Mouse (Mus musculus): ENCODE results near the gene Oas1a. TPM values are rescaled to one million over a fixed set of nuclear protein-coding genes. Genes with fewer than 3 reads are reported as not detected.
"Not testable (repeated sequence)": the region's sequence is repeated elsewhere in the genome, so short reads cannot be mapped to it uniquely, and the experiment has no call there.

The Oas1a gene
- polyA plus RNA-seq (2015; fragmentation: Nextera tagmentation; extraction: Ambion mirVana), result 0.62 and 1.3 TPM in 2 replicates

DNA sequence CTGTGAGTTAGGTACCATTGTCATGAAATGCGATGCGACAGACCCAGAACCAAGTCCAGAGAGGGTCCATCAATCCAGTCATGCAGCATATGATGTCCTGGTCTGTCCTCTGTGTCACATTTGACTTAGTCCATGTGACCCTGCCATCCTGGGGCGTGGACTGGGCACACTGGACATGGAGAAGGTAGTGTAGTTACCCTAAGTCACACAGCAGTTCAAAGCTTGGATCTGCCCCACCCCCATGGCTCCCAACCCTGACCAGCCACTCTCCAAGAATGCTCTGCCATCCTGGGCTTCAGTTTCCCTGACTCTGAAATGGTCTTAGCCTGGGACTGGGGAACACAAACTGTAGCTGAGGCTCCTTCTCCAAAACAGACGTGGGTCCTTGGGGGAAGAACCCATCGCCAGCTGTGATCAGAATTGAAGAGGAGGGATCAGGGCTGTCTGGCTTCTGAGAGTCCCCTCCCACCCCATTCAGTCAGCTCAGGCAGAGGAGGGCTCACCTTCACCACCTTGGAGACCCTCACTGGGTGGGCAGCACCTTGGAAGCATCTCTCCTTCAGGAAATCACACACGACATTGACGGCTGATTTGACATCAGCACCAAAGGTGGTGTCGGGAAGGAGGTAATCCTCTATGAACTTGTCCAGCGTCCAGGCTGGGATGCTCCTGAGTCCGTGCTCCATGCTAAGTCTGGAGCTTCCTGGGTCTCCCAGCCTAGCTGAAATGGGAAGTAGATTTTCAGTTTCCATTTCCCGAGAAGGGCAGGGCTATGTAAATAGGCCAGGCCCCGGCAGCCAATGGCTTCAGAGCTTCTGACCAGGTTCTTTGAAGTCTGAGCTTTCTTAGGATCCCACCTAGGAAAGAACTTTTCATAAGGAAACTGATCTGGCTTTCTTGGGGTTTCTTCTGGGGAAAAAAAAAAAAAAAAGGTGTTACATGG, at the start of gene Oas1a:
Gene Oas1a, minus strand, starts transcription at position 731 of the 943 bp plus-strand sequence.
- H3K4me2 ChIP-seq (ENCODE audit: low read length); H3K36me3 ChIP-seq (ENCODE audit: control insufficient read depth, insufficient read depth, low read length); H3K4me1 ChIP-seq (ENCODE audit: control insufficient read depth, insufficient read depth, low read depth, low read length); H3K27me3 ChIP-seq (replicated peaks; ENCODE audit: control insufficient read depth, insufficient read depth, low read length); H3K4me3 ChIP-seq (ENCODE audit: low read length); H3K9ac ChIP-seq (ENCODE audit: low read depth, low read length); ATAC-seq; H3K27ac ChIP-seq (ENCODE audit: low read depth, low read length); H3K9me3 ChIP-seq (ENCODE audit: control insufficient read depth, low read length): not testable (repeated sequence)
- 40% methylated on average over 8 of the region's 12 CpGs for WGBS

- ATAC-seq, result no peak
- Histone ChIP-seq H3K4me1 (ENCODE audit: control insufficient read depth, insufficient read depth, low read depth, low read length) (no peaks in the 10 kb centered on the region), H3K27me3 (replicated peaks; ENCODE audit: control insufficient read depth, insufficient read depth, low read length) (no peaks in the 10 kb centered on the region), H3K4me3 (ENCODE audit: low read length) (no peak overlapping the region), H3K36me3 (ENCODE audit: control insufficient read depth, insufficient read depth, low read length) (no peaks in the 10 kb centered on the region), H3K9me3 (ENCODE audit: control insufficient read depth, low read length) (no peaks in the 10 kb centered on the region; the same call in 1 of the 2 replicates), H3K9ac (ENCODE audit: low read depth, low read length) (no peak overlapping the region), H3K4me2 (ENCODE audit: low read length) (no peak overlapping the region), H3K27ac (ENCODE audit: low read depth, low read length) (no peak overlapping the region)
- 15% methylated on average over 5 of the region's 5 CpGs for WGBS
These were observed 46.7 kb upstream of the Oas1a start for GRCm38 (mm10) chr5:120953974-120954373.

DNA sequence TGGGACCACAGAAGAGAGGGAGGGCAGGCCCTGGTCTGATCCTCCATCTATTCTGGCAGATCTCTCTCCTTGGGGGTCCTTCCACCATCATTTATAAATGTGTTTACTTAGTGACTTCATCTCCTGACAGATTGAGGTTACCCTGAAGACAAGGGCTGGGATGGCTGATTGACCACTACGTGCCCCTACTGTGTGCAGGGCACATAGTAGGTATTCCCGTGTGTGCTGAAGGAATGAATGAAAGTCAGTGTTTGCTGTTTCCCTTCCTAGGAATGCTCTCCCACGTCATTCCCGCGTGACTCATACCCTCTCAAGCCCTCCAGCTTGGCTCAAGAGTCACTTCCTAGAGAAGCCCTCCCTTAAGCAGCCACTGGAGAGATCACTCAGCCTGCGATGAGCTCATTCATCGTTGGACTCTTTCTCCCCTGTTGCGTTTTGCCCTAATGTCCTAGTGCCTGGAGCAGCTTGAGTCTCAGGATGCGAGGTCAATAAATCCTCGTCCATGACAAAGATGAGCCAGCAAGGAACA, 45.0 kb upstream of the Oas1a start:
- H3K4me1 ChIP-seq (ENCODE audit: control insufficient read depth, insufficient read depth, low read depth, low read length), result no peaks in the 10 kb centered on the region
- H3K4me2 ChIP-seq (ENCODE audit: low read length), result no peak overlapping the region
- no peak overlapping the region for H3K9ac ChIP-seq (ENCODE audit: low read depth, low read length)
- no peak for ATAC-seq
- WGBS, result 72% methylated on average over 10 of the region's 10 CpGs
- H3K9me3 ChIP-seq (ENCODE audit: control insufficient read depth, low read length), result no peaks in the 10 kb centered on the region
- H3K4me3 ChIP-seq (ENCODE audit: low read length), result no peak overlapping the region
- H3K27me3 ChIP-seq (replicated peaks; ENCODE audit: control insufficient read depth, insufficient read depth, low read length), result no peaks in the 10 kb centered on the region
- no peak overlapping the region for H3K27ac ChIP-seq (ENCODE audit: low read depth, low read length)
- no peaks in the 10 kb centered on the region for H3K36me3 ChIP-seq (ENCODE audit: control insufficient read depth, insufficient read depth, low read length)

DNA sequence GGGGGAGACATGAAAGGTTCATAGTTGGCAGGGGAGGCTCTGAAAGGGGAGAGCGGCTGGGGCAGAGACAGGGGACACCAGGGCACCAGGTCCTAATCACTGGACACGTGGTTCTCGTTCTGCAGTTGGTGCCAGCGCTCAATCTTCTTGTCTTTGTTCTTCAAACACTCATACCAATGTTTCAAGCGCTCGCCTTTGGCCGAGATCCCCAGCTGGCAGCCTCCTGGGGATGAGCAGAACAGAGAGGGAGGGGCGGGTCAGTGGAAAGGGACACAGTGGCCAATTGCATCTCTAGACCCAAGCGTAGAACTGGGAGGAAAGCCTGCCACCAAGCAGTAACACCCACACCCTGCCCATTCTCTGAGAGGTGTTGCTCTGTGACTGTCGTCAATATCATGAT, 34.8 kb upstream of the Oas1a start:
- WGBS, result 69% methylated on average over 10 of the region's 10 CpGs

GRCm38 (mm10) chr5:120938586-120938985, 31.3 kb upstream of the Oas1a start:
- no peaks in the 10 kb centered on the region for H3K27me3 ChIP-seq (replicated peaks; ENCODE audit: control insufficient read depth, insufficient read depth, low read length)
- no peaks in the 10 kb centered on the region for H3K4me1 ChIP-seq (ENCODE audit: control insufficient read depth, insufficient read depth, low read depth, low read length)
- H3K9me3 ChIP-seq (ENCODE audit: control insufficient read depth, low read length), result no peaks in the 10 kb centered on the region
- H3K36me3 ChIP-seq (ENCODE audit: control insufficient read depth, insufficient read depth, low read length), result no peaks in the 10 kb centered on the region
- H3K4me3 ChIP-seq (ENCODE audit: low read length), result no peak overlapping the region
- no peak overlapping the region for H3K9ac ChIP-seq (ENCODE audit: low read depth, low read length)
- no peak overlapping the region for H3K27ac ChIP-seq (ENCODE audit: low read depth, low read length)
- no peak overlapping the region for H3K4me2 ChIP-seq (ENCODE audit: low read length)
- ATAC-seq, result no peak
- 44% methylated on average over 8 of the region's 8 CpGs for WGBS

More for the DNA sequence above, 34.8 kb upstream of the Oas1a start:
- no peak overlapping the region for H3K9ac ChIP-seq (ENCODE audit: low read depth, low read length)
- H3K4me3 ChIP-seq (ENCODE audit: low read length), result no peak overlapping the region
- no peaks in the 10 kb centered on the region for H3K9me3 ChIP-seq (ENCODE audit: control insufficient read depth, low read length)
- no peak overlapping the region for H3K4me2 ChIP-seq (ENCODE audit: low read length)
- ATAC-seq, result no peak
- no peaks in the 10 kb centered on the region for H3K36me3 ChIP-seq (ENCODE audit: control insufficient read depth, insufficient read depth, low read length)
- H3K27ac ChIP-seq (ENCODE audit: low read depth, low read length), result no peak overlapping the region
- no peaks in the 10 kb centered on the region for H3K4me1 ChIP-seq (ENCODE audit: control insufficient read depth, insufficient read depth, low read depth, low read length)
- no peaks in the 10 kb centered on the region for H3K27me3 ChIP-seq (replicated peaks; ENCODE audit: control insufficient read depth, insufficient read depth, low read length)

DNA sequence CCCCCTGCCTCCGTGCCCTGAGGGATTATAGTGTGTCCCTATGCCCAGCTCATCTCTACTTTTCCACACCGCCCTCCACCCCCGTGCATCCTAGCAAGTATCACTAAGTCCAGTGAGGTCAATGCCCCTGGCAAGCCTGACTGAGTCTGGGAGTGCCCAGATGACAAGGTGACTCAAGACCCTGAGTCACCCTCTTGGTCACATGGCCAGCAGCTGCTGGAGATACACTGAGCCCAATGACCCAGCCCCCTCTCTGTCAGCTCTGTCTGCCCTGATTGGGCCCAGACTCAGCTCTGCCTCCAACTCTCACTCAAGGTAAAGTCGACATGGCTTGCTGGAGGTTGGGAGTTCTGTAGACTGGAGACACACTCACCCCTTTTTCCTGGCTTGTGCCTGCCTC, 30.5 kb upstream of the Oas1a start:
- no peak overlapping the region for H3K9ac ChIP-seq (ENCODE audit: low read depth, low read length)
- WGBS, result 70% methylated on average over 4 of the region's 4 CpGs
- no peak overlapping the region for H3K27ac ChIP-seq (ENCODE audit: low read depth, low read length)
- no peaks in the 10 kb centered on the region for H3K27me3 ChIP-seq (replicated peaks; ENCODE audit: control insufficient read depth, insufficient read depth, low read length)
- H3K9me3 ChIP-seq (ENCODE audit: control insufficient read depth, low read length), result no peaks in the 10 kb centered on the region
- no peaks in the 10 kb centered on the region for H3K4me1 ChIP-seq (ENCODE audit: control insufficient read depth, insufficient read depth, low read depth, low read length)
- H3K4me2 ChIP-seq (ENCODE audit: low read length), result no peak overlapping the region
- H3K36me3 ChIP-seq (ENCODE audit: control insufficient read depth, insufficient read depth, low read length), result no peaks in the 10 kb centered on the region
- H3K4me3 ChIP-seq (ENCODE audit: low read length), result no peak overlapping the region
- no peak for ATAC-seq

GRCm38 (mm10) chr5:120933966-120934365, 26.6 kb upstream of the Oas1a start:
- H3K36me3 ChIP-seq (ENCODE audit: control insufficient read depth, insufficient read depth, low read length), result no peaks in the 10 kb centered on the region
- no peaks in the 10 kb centered on the region for H3K4me1 ChIP-seq (ENCODE audit: control insufficient read depth, insufficient read depth, low read depth, low read length)
- no peak overlapping the region for H3K4me3 ChIP-seq (ENCODE audit: low read length)
- no peaks in the 10 kb centered on the region for H3K9me3 ChIP-seq (ENCODE audit: control insufficient read depth, low read length)
- H3K4me2 ChIP-seq (ENCODE audit: low read length), result no peak overlapping the region
- H3K27ac ChIP-seq (ENCODE audit: low read depth, low read length), result no peak overlapping the region
- 32% methylated on average over 5 of the region's 5 CpGs for WGBS
- ATAC-seq, result no peak
- H3K27me3 ChIP-seq (replicated peaks; ENCODE audit: control insufficient read depth, insufficient read depth, low read length), result no peaks in the 10 kb centered on the region
- no peak overlapping the region for H3K9ac ChIP-seq (ENCODE audit: low read depth, low read length)

GRCm38 (mm10) chr5:120927036-120927435, 19.7 kb upstream of the Oas1a start:
- WGBS, result 0% methylated on average over 1 of the region's 1 CpGs
- H3K27ac ChIP-seq (ENCODE audit: low read depth, low read length), result no peak overlapping the region

DNA sequence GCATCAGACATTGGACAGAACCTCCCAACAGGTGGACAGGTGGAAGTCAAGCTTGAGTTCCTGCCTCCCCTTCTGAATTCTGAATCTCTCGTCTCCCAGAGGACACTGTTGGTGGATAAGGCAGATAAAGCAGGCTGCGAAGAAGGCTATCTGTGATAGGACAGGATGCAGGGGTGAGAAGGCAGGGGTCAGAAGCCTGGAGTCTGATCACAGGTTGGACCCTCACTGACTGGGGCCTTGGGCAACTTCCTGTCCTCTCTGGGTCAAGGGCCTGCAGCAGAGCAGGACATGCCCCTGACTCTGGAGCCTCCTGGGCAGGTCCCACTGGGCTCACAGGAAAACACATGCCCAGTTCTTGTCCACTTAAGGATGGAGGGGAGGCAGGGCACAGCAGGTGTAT, 19.0 kb upstream of the Oas1a start:
- WGBS, result 88% methylated on average over 2 of the region's 2 CpGs
- not testable (repeated sequence) for H3K4me1 ChIP-seq (ENCODE audit: control insufficient read depth, insufficient read depth, low read depth, low read length); H3K9me3 ChIP-seq (ENCODE audit: control insufficient read depth, low read length); H3K27me3 ChIP-seq (replicated peaks; ENCODE audit: control insufficient read depth, insufficient read depth, low read length); H3K36me3 ChIP-seq (ENCODE audit: control insufficient read depth, insufficient read depth, low read length); H3K9ac ChIP-seq (ENCODE audit: low read depth, low read length); H3K4me2 ChIP-seq (ENCODE audit: low read length); H3K4me3 ChIP-seq (ENCODE audit: low read length); H3K27ac ChIP-seq (ENCODE audit: low read depth, low read length); ATAC-seq

More at GRCm38 (mm10) chr5:120927036-120927435, 19.7 kb upstream of the Oas1a start:
- no peaks in the 10 kb centered on the region for H3K9me3 ChIP-seq (ENCODE audit: control insufficient read depth, low read length)
- H3K4me1 ChIP-seq (ENCODE audit: control insufficient read depth, insufficient read depth, low read depth, low read length), result no peaks in the 10 kb centered on the region
- no peak overlapping the region for H3K9ac ChIP-seq (ENCODE audit: low read depth, low read length)
- H3K36me3 ChIP-seq (ENCODE audit: control insufficient read depth, insufficient read depth, low read length), result no peaks in the 10 kb centered on the region
- no peak overlapping the region for H3K4me3 ChIP-seq (ENCODE audit: low read length)
- H3K4me2 ChIP-seq (ENCODE audit: low read length), result no peak overlapping the region
- no peaks in the 10 kb centered on the region for H3K27me3 ChIP-seq (replicated peaks; ENCODE audit: control insufficient read depth, insufficient read depth, low read length)
- ATAC-seq, result no peak
